Mouse (Mus musculus) right cerebral cortex, postnatal 10 days (tissue): Measurements from ENCODE around the gene Mustn1.

ENCODE experiments used
- DNase-seq, 2 experiments: peaks; one replicate each; pipeline ENCODE4 v3.0.0; 2021; ENCODE audit warnings: low spot score in 2 of 2

Gene Mustn1

DNA sequence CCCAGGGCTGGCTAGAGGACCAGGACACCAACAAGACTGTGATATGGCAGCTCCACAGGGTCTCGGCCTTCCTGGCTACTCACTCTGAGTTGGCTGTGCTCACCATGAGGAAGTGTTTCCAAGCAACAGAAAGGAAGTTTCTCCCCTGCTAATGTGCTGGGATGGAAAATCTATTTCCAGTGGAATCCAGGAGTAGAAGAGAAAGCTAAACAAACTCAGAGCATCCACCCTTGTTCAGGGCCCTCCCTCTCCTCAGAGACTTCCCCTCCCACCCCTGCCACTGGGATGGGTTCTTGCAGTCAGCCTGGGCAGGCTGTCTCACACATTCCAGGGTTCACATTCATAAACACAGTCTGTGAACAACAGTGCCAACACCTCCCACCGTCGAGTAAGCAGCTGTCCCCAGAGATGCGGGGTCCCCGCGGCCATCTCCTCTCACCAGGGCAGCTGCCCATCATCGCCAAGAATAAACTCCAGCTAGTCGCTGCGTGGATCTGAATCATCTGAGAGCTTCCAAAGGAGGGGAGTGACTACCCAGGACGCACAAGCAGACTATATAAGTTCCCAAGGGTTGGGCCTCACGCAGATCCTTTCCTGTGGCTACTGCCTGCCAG, at the start of gene Mustn1:
Gene Mustn1 (plus strand): TSS at position 243 of the 614 bp plus-strand sequence.
- peak in 1 of 2 experiments; percentile 56 for DNase-seq

DNA sequence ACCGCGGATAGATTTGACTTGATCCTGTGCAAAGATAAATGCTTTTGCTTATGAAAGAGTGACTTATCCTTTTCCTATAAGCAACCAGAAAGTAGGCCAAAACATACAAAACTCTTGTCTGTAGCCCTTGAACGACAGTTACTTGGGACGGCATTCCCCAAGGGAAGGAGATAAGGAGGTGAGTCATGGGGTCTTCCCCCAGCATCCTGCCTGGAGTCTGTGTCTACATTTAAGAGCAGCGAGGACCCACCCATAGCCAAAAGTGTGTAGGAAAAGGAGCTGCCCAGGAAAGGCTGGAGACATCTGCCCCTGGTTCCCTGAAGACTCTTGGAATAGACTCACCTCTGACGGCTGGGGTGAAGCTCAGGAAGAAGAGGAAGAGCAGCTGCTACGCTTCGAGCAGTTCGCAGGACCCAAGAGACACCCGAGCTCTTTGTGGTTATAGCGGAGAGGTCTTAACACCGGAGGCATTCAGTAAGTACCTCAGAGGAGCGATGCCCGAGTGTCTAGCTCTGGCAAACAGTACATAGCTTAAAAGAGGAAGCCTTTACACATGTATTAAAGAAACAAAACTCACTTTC, 41.5 kb upstream of the Mustn1 start:
- no peak for DNase-seq

DNA sequence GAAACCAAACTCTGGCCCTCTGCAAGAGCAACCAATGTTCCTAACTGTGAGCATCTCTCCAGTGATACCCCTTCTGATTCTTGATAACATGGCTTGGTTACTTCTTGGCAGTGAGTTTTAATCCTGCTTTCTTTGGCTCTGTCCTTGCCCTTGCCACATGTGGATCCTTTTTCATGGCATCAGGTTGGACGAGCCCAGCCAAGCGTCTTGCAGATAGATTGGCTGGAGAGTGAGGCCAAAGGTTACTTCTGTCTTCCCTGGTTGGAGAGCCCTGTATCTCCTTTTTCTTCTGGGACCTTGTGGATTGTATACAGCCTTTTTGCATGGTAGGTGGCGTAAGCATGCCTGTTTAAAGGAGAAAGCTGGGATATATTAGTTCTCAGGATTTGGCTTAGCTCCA, 35.3 kb upstream of the Mustn1 start:
- DNase-seq, result no peak

- DNase-seq, result no peak
Observed at GRCm38 (mm10) chr14:30850504-30850903, 28.5 kb upstream of the Mustn1 start.

- DNase-seq, result no peak
Observed at GRCm38 (mm10) chr14:30852325-30852724, 26.7 kb upstream of the Mustn1 start.

GRCm38 (mm10) chr14:30855316-30855715, 23.7 kb upstream of the Mustn1 start:
- DNase-seq, result no peak

DNA sequence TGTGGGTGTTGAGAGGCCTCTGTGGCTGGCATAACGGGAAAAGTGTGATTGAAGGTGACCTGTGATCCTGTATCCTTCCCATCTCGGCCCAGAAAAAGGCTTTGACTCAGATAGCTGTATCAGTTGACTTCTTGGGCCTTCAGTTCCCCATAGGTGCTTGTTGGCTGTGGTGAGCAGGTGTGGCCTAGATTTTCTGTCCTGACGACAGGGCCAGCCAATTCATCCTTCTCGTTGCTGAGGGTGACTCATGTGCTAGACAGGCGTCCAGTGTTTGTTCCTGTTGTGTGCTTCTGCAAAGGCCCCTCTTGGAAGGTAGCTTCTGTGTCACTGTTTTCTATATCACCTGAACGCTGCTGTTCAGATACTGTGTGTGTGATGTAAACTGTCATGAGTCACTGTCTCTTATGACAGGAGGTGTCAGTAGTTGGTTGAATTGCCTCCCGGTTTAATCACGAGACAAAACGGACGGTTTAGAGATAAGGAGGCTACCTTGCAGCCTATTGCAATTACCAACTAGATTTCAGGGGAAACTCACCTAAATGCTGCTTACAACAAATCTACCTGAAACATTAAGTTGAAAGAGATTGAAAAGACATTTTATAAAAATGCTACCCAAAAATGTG, 22.0 kb upstream of the Mustn1 start:
- DNase-seq, result no peak

DNA sequence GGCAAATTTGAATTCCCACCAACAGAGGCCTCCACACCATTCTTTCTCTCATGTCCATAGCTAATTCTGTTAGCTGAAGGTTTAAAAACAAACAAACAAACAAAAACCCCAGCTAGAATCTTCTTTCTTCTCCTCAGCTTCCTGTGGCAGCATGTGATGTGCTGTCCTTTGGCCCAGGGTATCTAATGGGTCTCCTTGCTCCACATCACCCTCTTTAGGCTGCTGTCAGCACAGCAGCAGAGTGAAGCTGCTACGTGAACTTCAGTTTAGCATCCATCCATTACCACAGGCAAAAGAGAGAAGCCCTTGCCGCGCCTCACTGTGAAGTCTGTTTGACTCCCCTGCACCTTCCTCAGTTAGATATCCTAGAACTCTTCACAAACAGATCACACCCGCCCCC, 21.0 kb upstream of the Mustn1 start:
- DNase-seq, result no peak

GRCm38 (mm10) chr14:30861421-30862125, 17.4 kb upstream of the Mustn1 start:
- no peak for DNase-seq

GRCm38 (mm10) chr14:30862368-30862767, 16.6 kb upstream of the Mustn1 start:
- no peak for DNase-seq

DNA sequence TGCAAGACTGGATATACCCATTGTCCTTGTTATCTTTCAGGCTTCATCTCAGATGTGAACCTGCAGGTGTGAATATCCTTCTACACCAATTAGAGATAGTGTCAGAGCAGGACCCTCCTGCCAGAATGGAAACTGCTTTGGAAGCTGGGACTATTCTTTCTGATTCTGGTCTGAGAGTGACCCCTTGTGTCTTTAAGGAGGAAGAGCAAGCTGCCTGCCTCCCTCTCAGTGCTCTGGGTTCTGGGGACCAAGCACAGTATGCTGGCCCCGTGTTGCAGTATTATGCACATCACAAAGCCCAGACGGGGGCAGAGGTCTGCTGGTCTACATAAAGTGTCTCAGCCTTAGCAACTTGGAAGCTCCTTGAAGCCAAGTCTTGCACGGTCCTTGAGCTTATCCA, 13.7 kb upstream of the Mustn1 start:
- DNase-seq, result no peak

GRCm38 (mm10) chr14:30867042-30867441, 12.0 kb upstream of the Mustn1 start:
- peak; percentile 80 to 87 for DNase-seq

GRCm38 (mm10) chr14:30868826-30869225, 10.2 kb upstream of the Mustn1 start:
- DNase-seq, result no peak

- no peak for DNase-seq
Observed at GRCm38 (mm10) chr14:30869391-30869801, 9.6 kb upstream of the Mustn1 start.

DNA sequence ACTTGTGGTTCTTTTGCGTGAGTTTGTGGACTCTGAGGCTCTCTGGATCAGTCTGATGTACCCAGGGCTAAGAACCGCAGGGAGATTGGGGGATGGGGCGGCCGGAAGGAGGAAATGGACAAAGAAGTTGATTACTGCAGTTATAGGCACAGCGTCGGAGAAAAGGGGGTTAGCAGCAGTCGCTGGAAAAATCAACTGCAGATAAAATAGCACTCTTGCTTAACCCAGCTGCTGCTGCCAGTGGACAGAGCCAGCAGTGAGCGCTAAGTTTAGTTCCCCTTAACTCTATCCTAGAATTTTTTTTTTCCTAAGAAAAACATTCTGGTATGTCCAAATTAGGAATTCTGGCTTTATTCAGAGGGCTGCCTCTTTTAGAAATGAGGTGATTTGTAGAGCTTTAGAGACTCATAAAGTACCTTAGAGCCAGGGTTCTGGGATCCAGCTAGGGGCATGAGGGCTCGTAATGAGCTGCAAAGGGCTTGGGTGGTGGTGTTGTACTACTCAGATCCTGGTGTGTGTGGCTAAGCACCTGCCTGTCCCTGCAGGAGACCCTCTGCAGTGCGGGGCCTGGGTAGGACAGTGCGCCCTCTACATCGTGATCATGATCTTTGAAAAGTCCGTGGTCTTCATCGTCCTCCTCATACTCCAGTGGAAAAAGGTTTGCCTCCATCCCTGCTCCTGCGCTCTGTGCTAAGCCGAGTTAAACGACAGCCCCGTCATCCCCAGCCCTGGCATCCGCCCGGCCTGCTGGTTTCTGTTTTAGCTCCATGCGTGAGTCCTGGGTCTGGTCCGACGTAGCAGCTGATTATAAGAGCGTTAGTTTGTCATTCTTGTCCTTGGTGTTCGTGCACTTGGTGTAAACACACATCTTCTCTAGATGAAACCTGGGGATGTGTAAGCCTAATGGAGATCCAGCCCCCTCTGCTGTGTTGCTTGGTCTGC, 8.5 kb upstream of the Mustn1 start:
- peak in 1 of 2 experiments; percentile 53 for DNase-seq

- peak in 1 of 2 experiments; percentile 23 for DNase-seq
Observed at GRCm38 (mm10) chr14:30874095-30874700, 4.8 kb upstream of the Mustn1 start.

DNA sequence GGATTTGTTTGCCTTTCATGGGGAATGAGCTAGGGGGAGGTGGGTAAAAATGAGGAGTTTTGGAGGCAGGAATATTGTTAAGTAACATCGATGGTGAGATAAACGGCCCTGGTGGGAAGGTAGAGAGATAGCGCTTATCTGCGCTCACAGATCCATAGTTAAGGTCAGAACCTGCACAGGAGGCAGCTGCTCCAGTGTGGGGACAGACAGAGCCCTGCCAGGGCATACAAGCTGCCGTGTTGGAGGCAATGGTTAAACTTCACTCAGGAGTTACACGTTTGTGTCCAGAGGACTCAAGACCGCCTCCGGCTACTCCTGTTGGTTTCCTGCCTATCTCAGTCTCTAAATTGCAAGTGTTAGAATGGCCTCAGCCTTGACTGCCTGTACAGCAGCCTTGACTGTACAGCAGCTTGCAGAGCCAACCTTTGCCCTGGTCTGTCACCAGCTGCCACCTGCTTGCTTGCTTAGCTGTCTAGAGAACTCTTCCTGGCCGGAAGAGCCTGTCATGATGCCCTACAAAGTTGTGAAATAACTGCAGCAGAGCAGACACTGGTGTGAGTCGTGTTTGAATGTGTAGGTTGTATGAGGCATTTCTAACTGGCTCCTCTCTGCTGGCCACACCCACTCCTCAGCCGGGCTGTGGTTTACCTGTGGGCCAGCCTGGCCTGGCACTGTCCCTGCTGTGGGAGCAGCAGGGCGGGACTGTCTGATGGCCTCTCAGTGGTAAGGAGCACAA, 3.7 kb upstream of the Mustn1 start:
- DNase-seq, result no peak

- DNase-seq, result no peak
Observed at GRCm38 (mm10) chr14:30875955-30876354, 3.0 kb upstream of the Mustn1 start.

GRCm38 (mm10) chr14:30876451-30876850, 2.5 kb upstream of the Mustn1 start:
- no peak for DNase-seq

DNA sequence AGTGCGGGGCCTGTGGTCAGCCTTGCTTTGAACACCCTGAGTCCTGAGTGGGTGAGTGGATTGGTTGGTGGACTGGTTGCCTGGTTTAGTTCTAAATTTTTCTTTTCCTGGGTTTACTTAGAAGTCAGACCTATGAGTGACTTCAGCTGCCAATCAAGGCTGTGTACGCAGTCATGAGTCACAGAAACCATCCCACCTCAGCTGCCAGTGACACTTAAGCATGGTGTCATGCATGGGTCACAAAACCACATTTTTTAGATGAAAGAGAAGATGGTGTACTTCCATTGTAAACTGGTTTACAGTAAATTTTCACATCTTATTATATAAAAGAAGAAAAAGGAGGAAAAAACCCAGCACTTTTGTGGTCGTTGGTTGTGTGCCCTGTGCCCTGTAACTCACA, 1.2 kb upstream of the Mustn1 start:
- DNase-seq, result no peak
